Mouse (Mus musculus) mature B cell (primary cell): ENCODE data around the gene Ccdc186.
"Not testable (repeated sequence)": the region's sequence is repeated elsewhere in the genome, so short reads cannot be mapped to it uniquely, and the experiment has no call there.

Experiments used
- in situ Hi-C: fragments of 300-500 bp; cut with MboI; formaldehyde crosslinking; loops from 2 replicates; pipeline ENCODE4 v1.14.3; 2019

Ccdc186 gene

GRCm38 (mm10) chr19:56801656-56802351, 20.2 kb downstream of the Ccdc186 start:
- in situ Hi-C loops = no loop called here

- in situ Hi-C loops = no loop called here
These were observed 20.9 kb downstream of the Ccdc186 start for GRCm38 (mm10) chr19:56800930-56801655.

GRCm38 (mm10) chr19:56800226-56800625, 21.8 kb downstream of the Ccdc186 start:
- in situ Hi-C loops = no loop called here

GRCm38 (mm10) chr19:56797376-56797775, 24.6 kb downstream of the Ccdc186 start:
- in situ Hi-C loops = no loop called here

GRCm38 (mm10) chr19:56788952-56789351, 33.0 kb downstream of the Ccdc186 start:
- in situ Hi-C loops = no loop called here

GRCm38 (mm10) chr19:56787911-56788310, 34.1 kb downstream of the Ccdc186 start:
- in situ Hi-C loops = no loop called here

GRCm38 (mm10) chr19:56778532-56778931, 43.5 kb downstream of the Ccdc186 start:
- in situ Hi-C loops = not testable (repeated sequence)

DNA sequence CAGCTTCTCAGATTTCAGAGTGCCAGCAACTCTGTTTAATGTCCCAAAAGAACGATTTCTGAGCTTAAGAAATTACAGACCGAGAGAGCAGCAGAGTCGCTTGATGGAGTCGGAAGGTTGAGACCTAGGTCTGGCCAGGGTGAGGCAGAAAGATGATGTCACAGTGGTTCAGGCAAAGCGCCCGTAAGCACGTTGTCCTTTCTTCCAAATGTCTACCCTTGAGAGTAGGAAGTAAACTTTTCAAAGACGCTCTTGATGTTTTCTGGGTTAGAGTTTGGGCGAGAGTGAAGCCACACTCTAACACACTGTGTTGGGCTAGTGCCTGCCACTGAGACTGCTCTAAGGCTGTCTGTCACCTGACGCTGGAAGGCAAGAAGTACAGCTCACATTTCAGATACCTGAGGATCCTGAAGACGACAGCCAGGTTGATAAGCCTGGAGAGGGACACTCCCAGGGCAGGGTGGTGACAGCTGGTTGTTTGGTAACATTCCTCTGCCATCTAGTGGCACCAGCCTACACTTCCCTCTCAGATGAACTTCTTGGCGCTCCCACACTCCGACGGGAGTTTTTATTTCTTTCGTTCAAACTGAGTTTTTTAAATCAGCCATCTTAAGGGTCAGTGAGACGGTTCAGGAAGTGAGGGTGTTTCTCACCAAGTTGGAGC, 45.1 kb downstream of the Ccdc186 start:
- in situ Hi-C loops = no loop called here

DNA sequence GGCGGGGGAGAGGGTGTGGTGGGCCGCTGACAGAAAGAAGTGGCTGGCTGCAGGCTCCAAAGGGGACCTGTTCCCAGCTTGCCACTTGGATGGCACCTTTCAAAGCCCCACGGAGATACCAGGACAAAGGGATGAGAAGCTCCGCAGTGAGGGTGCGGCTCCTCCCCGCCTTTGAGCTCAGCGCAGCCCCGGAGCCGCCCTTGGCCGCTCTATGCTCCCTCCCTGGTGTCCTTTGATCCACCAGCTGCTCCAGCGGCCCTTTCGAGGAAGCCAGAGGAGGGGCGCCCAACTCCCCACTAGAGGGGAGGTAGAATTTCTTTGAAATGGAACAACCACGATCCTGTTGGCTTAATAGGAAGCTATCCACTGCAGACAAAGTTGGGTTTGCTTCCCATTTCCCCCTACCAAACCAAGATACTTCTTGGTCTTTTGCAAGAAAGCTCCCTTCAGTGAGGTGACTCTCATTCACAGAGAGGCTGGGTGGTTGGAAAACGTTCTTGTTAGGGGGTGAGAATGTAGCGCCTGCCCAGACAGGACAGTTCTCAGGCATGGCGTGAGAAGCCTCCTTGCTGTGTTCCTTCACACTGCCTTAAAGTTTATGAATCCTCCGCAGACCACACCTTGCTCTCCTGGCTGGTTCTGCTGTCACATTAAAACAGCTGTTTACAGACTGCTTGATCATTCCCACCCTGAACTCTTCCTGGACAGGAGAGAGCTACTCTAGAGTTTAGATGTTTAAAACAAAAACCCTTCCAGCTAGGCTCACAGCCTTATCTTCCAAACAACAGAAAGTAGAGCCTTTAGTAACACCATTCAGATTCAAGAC, 45.9 kb downstream of the Ccdc186 start:
- in situ Hi-C loops = no loop called here

DNA sequence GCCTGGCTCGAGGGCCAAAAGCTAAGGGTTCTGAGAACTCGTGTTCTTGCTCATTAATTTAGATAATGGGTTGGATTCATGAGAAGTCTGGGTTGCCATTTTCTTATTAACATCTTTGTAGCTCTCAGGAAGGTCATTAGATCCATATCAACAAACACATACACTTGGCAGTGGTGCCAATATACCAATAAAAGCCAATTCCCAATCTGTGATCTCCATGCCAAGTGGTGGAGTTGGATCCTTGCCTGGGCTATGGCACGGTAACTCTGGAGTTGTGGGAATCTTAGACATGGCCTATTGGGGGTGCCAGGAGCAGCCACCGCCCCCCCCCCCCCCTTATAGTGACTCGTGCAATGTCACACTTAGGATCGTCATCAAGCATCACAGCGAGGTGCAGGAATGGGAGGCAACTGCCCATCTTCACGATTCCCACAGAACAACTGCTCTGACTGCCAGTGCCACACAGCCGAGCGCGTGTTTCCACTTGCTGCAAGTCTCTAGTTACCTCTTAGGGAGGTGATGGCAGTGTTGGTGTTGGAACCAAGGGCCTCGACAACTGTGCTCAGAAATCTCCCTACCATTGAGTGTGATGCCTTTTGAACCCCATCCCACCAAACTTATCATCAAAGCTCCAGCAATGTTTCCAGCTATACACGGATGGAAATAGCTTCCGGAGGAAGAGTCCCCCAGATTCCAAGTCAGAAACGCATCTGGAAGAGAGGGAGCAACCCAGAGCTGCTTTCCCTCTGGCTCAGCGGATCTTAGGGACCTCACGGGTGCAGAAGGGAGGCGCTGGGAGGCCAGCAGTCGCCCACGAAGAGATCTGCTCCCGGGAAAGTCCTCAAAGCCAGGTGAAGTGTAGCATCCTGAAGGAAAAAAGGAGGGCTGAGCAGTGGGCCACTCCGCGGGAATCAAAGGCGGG, 46.8 kb downstream of the Ccdc186 start:
- in situ Hi-C loops = no loop called here

GRCm38 (mm10) chr19:56774408-56774962, 47.5 kb downstream of the Ccdc186 start:
- in situ Hi-C loops = no loop called here

DNA sequence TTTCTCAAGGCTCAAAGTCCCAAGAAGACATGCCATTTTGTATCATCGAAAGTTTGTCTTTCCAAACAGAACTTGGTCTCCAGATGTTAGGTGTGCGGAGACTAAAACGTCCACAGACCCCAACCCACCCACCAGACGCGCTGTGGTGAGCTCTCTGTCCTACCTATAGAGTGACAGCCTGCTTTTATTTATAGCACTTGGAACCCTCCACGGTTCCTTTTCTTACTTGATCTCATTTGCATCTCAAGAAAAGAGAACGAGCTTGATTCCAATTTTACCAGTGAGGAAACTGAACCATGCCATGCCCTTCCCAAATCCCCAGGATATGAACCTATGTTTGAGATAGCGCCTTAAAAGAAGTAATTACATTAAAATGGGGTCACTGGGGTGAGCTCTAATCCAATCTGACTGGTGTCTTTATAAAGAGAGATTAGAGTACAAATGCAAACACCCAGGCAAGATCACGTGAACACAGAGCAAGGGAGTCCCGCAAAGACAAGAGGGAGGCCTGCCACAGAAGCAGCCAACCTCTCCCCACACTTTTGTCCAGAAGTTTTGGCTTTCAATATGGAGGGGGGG, 48.5 kb downstream of the Ccdc186 start:
- in situ Hi-C loops = no loop called here

- in situ Hi-C loops = no loop called here
These were observed 49.8 kb downstream of the Ccdc186 start for GRCm38 (mm10) chr19:56772158-56772557.

- in situ Hi-C loops = no loop called here
These were observed 53.0 kb downstream of the Ccdc186 start for GRCm38 (mm10) chr19:56769024-56769423.

- in situ Hi-C loops = no loop called here
These were observed 59.3 kb downstream of the Ccdc186 start for GRCm38 (mm10) chr19:56762686-56763085.

- in situ Hi-C loops = no loop called here
These were observed 60.3 kb downstream of the Ccdc186 start for GRCm38 (mm10) chr19:56761727-56762126.

GRCm38 (mm10) chr19:56761096-56761495, 60.9 kb downstream of the Ccdc186 start:
- in situ Hi-C loops = no loop called here

- in situ Hi-C loops = no loop called here
These were observed 61.6 kb downstream of the Ccdc186 start for GRCm38 (mm10) chr19:56760306-56760940.

DNA sequence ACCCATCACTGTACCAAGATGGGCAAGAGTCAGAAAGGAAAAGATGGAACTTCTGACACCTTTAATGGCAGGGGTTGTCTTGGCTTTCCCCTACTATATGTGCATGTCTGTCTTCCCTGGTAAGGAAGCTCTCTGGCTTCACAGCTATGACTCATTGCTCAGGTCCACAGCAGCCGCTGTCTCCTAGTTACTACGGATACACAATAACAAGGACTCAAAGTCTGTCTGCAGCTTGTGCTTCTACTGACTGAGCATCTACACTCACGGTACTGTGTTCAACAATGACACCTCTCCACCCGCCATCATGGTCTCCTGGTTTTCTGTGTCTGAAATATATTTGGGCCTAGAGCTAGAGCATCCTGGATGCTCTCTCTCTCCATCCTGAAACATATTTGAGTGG, 62.2 kb downstream of the Ccdc186 start:
- in situ Hi-C loops = no loop called here

- in situ Hi-C loops = no loop called here
These were observed 63.7 kb downstream of the Ccdc186 start for GRCm38 (mm10) chr19:56758311-56758710.
